Mouse (Mus musculus): Measurements from ENCODE around the gene Rgs9. TPM values are rescaled to one million over a fixed set of nuclear protein-coding genes. Genes with fewer than 3 reads are reported as not detected.

Rgs9 gene
- total and polyA plus RNA-seq, 2 experiments from 2014 or later = 15.3 to 31.8 TPM

GRCm38 (mm10) chr11:109278186-109278585, 19.7 kb downstream of the Rgs9 start:
- peak overlapping the region; percentile 67 for H3K27ac ChIP-seq (ENCODE audit: low read depth, low read length)
- ATAC-seq (peak; percentile 93), DNase-seq (peak; percentile 82)
- H3K4me2 ChIP-seq (ENCODE audit: low read depth) = no peak overlapping the region
- H3K36me3 ChIP-seq (ENCODE audit: insufficient read depth) = no peaks in the 10 kb centered on the region; the same call in 1 of the 2 replicates
- 41% methylated on average over 7 of the region's 7 CpGs for WGBS
- no peak overlapping the region for H3K9ac ChIP-seq
- no peak overlapping the region for H3K4me3 ChIP-seq (ENCODE audit: low read depth, low read length)
- peaks cover 6% of the 10 kb centered on the region; the same call in 1 of the 2 replicates for H3K4me1 ChIP-seq (ENCODE audit: insufficient read depth)
- H3K27me3 ChIP-seq (ENCODE audit: insufficient read depth, low read length) = no peaks in the 10 kb centered on the region
- H3K9me3 ChIP-seq (ENCODE audit: low read length) = no peaks in the 10 kb centered on the region
- no peak for TF ChIP-seq CTCF (IDR thresholded peaks at IDR 0.05; ENCODE audit: low read depth)

DNA sequence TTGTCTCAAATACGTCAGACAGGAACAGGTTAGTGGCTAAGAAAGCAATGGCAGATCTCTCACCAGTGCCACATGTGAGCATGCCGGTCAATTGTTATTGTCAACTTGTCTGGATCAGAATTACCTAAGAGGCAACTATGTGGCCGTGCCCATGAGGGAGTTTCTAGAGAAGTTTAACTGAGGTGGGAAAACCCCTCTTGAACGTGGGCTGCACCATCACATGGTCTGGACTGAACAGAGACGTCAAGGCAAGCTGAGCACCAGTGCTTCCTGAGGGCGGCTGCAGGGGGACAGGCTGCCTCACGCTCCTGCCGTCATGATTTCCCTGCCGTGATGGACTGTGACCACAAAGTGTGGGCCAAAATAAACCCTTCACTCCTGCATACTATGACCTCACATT, 26.5 kb downstream of the Rgs9 start:
- Histone ChIP-seq H3K27ac (ENCODE audit: low read depth, low read length) (no peak overlapping the region), H3K36me3 (ENCODE audit: insufficient read depth) (no peaks in the 10 kb centered on the region; the same call in 1 of the 2 replicates), H3K4me3 (ENCODE audit: low read depth, low read length) (no peak overlapping the region), H3K4me1 (ENCODE audit: insufficient read depth) (no peaks in the 10 kb centered on the region), H3K9ac (no peak overlapping the region), H3K27me3 (ENCODE audit: insufficient read depth, low read length) (no peaks in the 10 kb centered on the region), H3K4me2 (ENCODE audit: low read depth) (no peak overlapping the region), H3K9me3 (ENCODE audit: low read length) (no peaks in the 10 kb centered on the region)
- ATAC-seq (no peak), DNase-seq (no peak)
- TF ChIP-seq CTCF (IDR thresholded peaks at IDR 0.05; ENCODE audit: low read depth) = no peak
- WGBS = 90% methylated on average over 9 of the region's 9 CpGs

- ATAC-seq = no peak
- no peaks in the 10 kb centered on the region for H3K9me3 ChIP-seq (ENCODE audit: low read length)
- no peaks in the 10 kb centered on the region for H3K4me1 ChIP-seq (ENCODE audit: insufficient read depth)
- H3K27ac ChIP-seq (ENCODE audit: low read depth, low read length) = no peak overlapping the region
- no peaks in the 10 kb centered on the region; the same call in 1 of the 2 replicates for H3K36me3 ChIP-seq (ENCODE audit: insufficient read depth)
- no peak for TF ChIP-seq CTCF (IDR thresholded peaks at IDR 0.05; ENCODE audit: low read depth)
- no peak for DNase-seq
- no peak overlapping the region for H3K9ac ChIP-seq
- 66% methylated on average over 8 of the region's 8 CpGs for WGBS
- H3K4me3 ChIP-seq (ENCODE audit: low read depth, low read length) = no peak overlapping the region
- H3K27me3 ChIP-seq (ENCODE audit: insufficient read depth, low read length) = no peaks in the 10 kb centered on the region
- H3K4me2 ChIP-seq (ENCODE audit: low read depth) = no peak overlapping the region
Measured at GRCm38 (mm10) chr11:109270366-109270765, 27.6 kb downstream of the Rgs9 start.

DNA sequence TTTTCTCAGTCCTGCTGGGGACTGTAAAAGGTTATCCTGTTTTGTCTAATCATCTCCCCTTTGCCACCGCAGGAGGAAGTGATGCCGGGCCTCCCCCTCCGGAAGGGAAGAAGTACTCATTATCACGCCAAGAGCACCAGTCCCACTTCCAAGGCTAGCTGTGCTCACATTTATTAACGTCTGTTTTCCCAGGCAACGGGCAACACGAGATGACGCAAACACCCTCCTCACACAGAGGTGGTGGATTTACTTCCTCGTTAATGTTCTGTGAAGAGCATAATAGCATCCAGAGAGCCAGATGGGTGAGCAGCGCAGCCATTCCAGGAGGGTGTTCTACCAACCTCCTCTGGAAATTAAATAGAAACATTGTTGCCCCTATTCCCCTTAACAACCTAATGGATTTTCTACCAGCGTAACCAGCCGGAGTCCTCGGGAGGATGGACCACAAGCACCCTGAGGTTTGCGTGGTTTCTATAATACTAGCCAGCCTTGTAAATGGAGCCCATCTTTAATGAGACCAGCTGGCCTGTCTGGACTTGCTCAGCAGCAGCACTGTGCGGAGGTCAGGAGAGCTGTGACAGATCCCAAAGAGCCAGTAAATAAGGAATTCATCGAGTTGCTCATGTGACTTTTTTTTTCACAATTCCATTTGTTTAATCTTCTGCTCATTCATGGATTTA, 28.1 kb downstream of the Rgs9 start:
- no peaks in the 10 kb centered on the region for H3K4me1 ChIP-seq (ENCODE audit: insufficient read depth)
- no peaks in the 10 kb centered on the region; the same call in 1 of the 2 replicates for H3K36me3 ChIP-seq (ENCODE audit: insufficient read depth)
- no peak overlapping the region for H3K9ac ChIP-seq
- no peaks in the 10 kb centered on the region for H3K27me3 ChIP-seq (ENCODE audit: insufficient read depth, low read length)
- ATAC-seq (no peak), DNase-seq (no peak)
- 52% methylated on average over 16 of the region's 16 CpGs for WGBS
- no peak for TF ChIP-seq CTCF (IDR thresholded peaks at IDR 0.05; ENCODE audit: low read depth)
- no peak overlapping the region for H3K27ac ChIP-seq (ENCODE audit: low read depth, low read length)
- H3K9me3 ChIP-seq (ENCODE audit: low read length) = no peaks in the 10 kb centered on the region
- no peak overlapping the region for H3K4me3 ChIP-seq (ENCODE audit: low read depth, low read length)
- H3K4me2 ChIP-seq (ENCODE audit: low read depth) = no peak overlapping the region

GRCm38 (mm10) chr11:109269283-109269661, 28.7 kb downstream of the Rgs9 start:
- no peak overlapping the region for H3K9ac ChIP-seq
- H3K27ac ChIP-seq (ENCODE audit: low read depth, low read length) = no peak overlapping the region
- H3K4me2 ChIP-seq (ENCODE audit: low read depth) = no peak overlapping the region
- H3K36me3 ChIP-seq (ENCODE audit: insufficient read depth) = no peaks in the 10 kb centered on the region; the same call in 1 of the 2 replicates
- no peak for TF ChIP-seq CTCF (IDR thresholded peaks at IDR 0.05; ENCODE audit: low read depth)
- WGBS = 71% methylated on average over 5 of the region's 5 CpGs
- H3K9me3 ChIP-seq (ENCODE audit: low read length) = no peaks in the 10 kb centered on the region
- ATAC-seq = no peak
- H3K27me3 ChIP-seq (ENCODE audit: insufficient read depth, low read length) = no peaks in the 10 kb centered on the region
- H3K4me1 ChIP-seq (ENCODE audit: insufficient read depth) = no peaks in the 10 kb centered on the region
- H3K4me3 ChIP-seq (ENCODE audit: low read depth, low read length) = no peak overlapping the region
- DNase-seq = no peak

GRCm38 (mm10) chr11:109266161-109266910, 31.6 kb downstream of the Rgs9 start:
- no peak overlapping the region for H3K4me2 ChIP-seq (ENCODE audit: low read depth)
- peak; percentile 38; the same call in 1 of the 2 replicates for ATAC-seq
- peak; percentile 67 for DNase-seq
- H3K4me3 ChIP-seq (ENCODE audit: low read depth, low read length) = no peak overlapping the region
- 74% methylated on average over 12 of the region's 12 CpGs for WGBS
- no peaks in the 10 kb centered on the region for H3K4me1 ChIP-seq (ENCODE audit: insufficient read depth)
- H3K27me3 ChIP-seq (ENCODE audit: insufficient read depth, low read length) = no peaks in the 10 kb centered on the region
- no peak overlapping the region for H3K9ac ChIP-seq
- no peaks in the 10 kb centered on the region for H3K9me3 ChIP-seq (ENCODE audit: low read length)
- no peak for TF ChIP-seq CTCF (IDR thresholded peaks at IDR 0.05; ENCODE audit: low read depth)
- H3K36me3 ChIP-seq (ENCODE audit: insufficient read depth) = no peaks in the 10 kb centered on the region; the same call in 1 of the 2 replicates
- H3K27ac ChIP-seq (ENCODE audit: low read depth, low read length) = no peak overlapping the region

DNA sequence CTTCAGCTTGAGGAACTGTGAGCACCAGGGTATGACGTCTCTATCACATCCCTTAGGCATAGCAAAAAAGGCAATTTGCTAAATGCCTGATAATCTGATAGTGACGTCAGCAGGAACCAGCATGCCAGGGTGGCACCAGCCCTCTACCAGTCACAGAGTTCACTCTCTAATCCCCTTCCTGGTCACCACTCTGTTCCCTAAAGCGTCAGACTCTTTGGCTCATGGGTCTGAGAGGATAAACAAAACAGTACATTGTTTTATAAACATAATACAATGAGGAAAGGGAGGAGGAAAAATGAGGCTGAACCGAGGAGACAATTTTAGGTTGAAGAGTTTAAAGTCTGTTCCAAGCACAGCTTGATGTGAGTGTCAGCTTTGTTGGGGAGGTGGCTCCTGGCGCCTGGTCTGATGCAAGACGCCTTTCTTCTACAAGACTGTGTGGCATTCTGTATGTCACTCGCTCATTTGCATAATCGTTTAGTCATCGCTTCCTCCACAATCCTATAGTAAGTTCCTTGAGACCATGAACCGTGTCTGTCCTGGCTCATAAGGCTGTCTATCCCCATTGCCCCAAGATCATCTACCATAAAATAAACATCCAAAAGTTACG, 33.7 kb downstream of the Rgs9 start:
- Histone ChIP-seq H3K27ac (ENCODE audit: low read depth, low read length) (no peak overlapping the region), H3K4me1 (ENCODE audit: insufficient read depth) (no peaks in the 10 kb centered on the region)
- WGBS = 57% methylated on average over 11 of the region's 11 CpGs

More for the DNA sequence above, 33.7 kb downstream of the Rgs9 start:
- ATAC-seq = no peak
- Histone ChIP-seq H3K27me3 (ENCODE audit: insufficient read depth, low read length) (no peaks in the 10 kb centered on the region), H3K4me3 (ENCODE audit: low read depth, low read length) (no peak overlapping the region), H3K4me2 (ENCODE audit: low read depth) (no peak overlapping the region), H3K36me3 (ENCODE audit: insufficient read depth) (no peaks in the 10 kb centered on the region; the same call in 1 of the 2 replicates), H3K9me3 (ENCODE audit: low read length) (no peaks in the 10 kb centered on the region), H3K9ac (no peak overlapping the region)
- no peak for TF ChIP-seq CTCF (IDR thresholded peaks at IDR 0.05; ENCODE audit: low read depth)
- DNase-seq = no peak
